Mouse (Mus musculus) stomach, postnatal 0 days (tissue): ENCODE results near the gene Trpm4. TPM values are rescaled to one million over a fixed set of nuclear protein-coding genes. Genes with fewer than 3 reads are reported as not detected.
A peak's percentile ranks its signal among the peaks of the same experiment; 100 is the strongest.

Experiments used
- ATAC-seq: fragments of 200-750 bp; cut with Nextera tagmentation; 2 replicates; pipeline ENCODE4 v1.8.0; 2017; ENCODE audit not compliant: low FRiP score, low TSS enrichment
- DNase-seq: peaks from one replicate; pipeline ENCODE4 v3.0.0-alpha.2; 2016; ENCODE audit warnings: low spot score
- H3K27ac ChIP-seq: fragments of 300-500 bp; sonication (generic); replicated peaks from 2 replicates; pipeline ENCODE4 v1.5.1; 2014; ENCODE audit warnings: mild to moderate bottlenecking, control low read depth
- H3K27me3 ChIP-seq: fragments of 300-500 bp; sonication (generic); 2 replicates; pipeline ENCODE4 v1.6.1; 2014; ENCODE audit warnings: low read length; ENCODE audit not compliant: control insufficient read depth, insufficient read depth
- H3K36me3 ChIP-seq: fragments of 300-500 bp; sonication (generic); 2 replicates; pipeline ENCODE4 v1.6.1; 2014; ENCODE audit warnings: low read length, mixed read lengths; ENCODE audit not compliant: control insufficient read depth, insufficient read depth
- H3K4me1 ChIP-seq: fragments of 300-500 bp; sonication (generic); replicated peaks from 2 replicates; pipeline ENCODE4 v1.6.1; 2014; ENCODE audit warnings: antibody characterized with exemption; ENCODE audit not compliant: control insufficient read depth, insufficient read depth
- H3K4me2 ChIP-seq: fragments of 300-500 bp; sonication (generic); replicated peaks from 2 replicates; pipeline ENCODE4 v1.6.1; 2014; ENCODE audit warnings: low read depth, mild to moderate bottlenecking, control low read depth, moderate library complexity
- H3K4me3 ChIP-seq: fragments of 300-500 bp; sonication (generic); 2 replicates; pipeline ENCODE4 v1.5.1; 2014; ENCODE audit warnings: low read depth, low read length, control low read depth
- H3K9ac ChIP-seq: fragments of 300-500 bp; sonication (generic); 2 replicates; pipeline ENCODE4 v1.6.1; 2014; ENCODE audit warnings: mild to moderate bottlenecking, low read length, control low read depth, mixed read lengths
- H3K9me3 ChIP-seq: fragments of 300-500 bp; sonication (generic); 2 replicates; pipeline ENCODE4 v1.6.1; 2016; ENCODE audit warnings: low read length; ENCODE audit not compliant: control insufficient read depth
- CTCF ChIP-seq: IDR thresholded peaks from 2 replicates; pipeline ENCODE4 v1.5.1; 2016; ENCODE audit warnings: antibody characterized with exemption, low read depth, mild to moderate bottlenecking, moderate library complexity
- EP300 ChIP-seq: optimal IDR thresholded peaks from 2 replicates; pipeline ENCODE3; 2016; ENCODE audit warnings: antibody characterized with exemption
- WGBS: fragments of 180-500 bp; shearing (Covaris S2); extraction: QIAGEN DNeasy Blood & Tissue Kit; methylation state at CpG from one replicate; pipeline ENCODE4 v1.1.7; 2014; 5-methylcytosine and 5-hydroxymethylcytosine counted together
- polyA plus RNA-seq: library from polyadenylated mRNA; unstranded; fragments of >200 nt; fragmentation: Nextera tagmentation; extraction: Ambion mirVana; gene quantifications from 2 replicates; pipeline ENCODE4 v1.2.1, GENCODE M21; 2015

The Trpm4 gene
- polyA plus RNA-seq = 22.7 and 23.7 TPM in 2 replicates

GRCm38 (mm10) chr7:45333431-45333982, at the start of gene Trpm4:
Trpm4 (minus strand) TSS chr7:45333780.
- TF ChIP-seq CTCF (no peak), EP300 (no peak)
- peak within 1 kb of the TSS; percentile 77 for H3K9ac ChIP-seq
- no peaks in the 10 kb centered on the region for H3K27me3 ChIP-seq
- H3K36me3 ChIP-seq = no peaks in the 10 kb centered on the region
- H3K4me3 ChIP-seq = peak within 1 kb of the TSS; percentile 71
- H3K4me2 ChIP-seq = peak within 1 kb of the TSS; percentile 84
- no peaks in the 10 kb centered on the region for H3K9me3 ChIP-seq
- peak; percentile 97 for DNase-seq
- peak; percentile 82 for ATAC-seq
- WGBS = under 1% methylated on average over 38 of the region's 38 CpGs
- H3K4me1 ChIP-seq = peaks cover 11% of the 10 kb centered on the region
- H3K27ac ChIP-seq = peak within 1 kb of the TSS; percentile 91

- no peaks in the 10 kb centered on the region for H3K4me1 ChIP-seq
- 96% methylated on average over 1 of the region's 1 CpGs for WGBS
- ATAC-seq (no peak), DNase-seq (no peak)
- H3K4me3 ChIP-seq = no peak overlapping the region
- no peak overlapping the region for H3K27ac ChIP-seq
- H3K9me3 ChIP-seq = no peaks in the 10 kb centered on the region
- no peak overlapping the region for H3K9ac ChIP-seq
- peaks cover 36% of the 10 kb centered on the region for H3K36me3 ChIP-seq
- H3K4me2 ChIP-seq = no peak overlapping the region
- H3K27me3 ChIP-seq = no peaks in the 10 kb centered on the region
- TF ChIP-seq EP300 (no peak), CTCF (no peak)
These were observed 42.5 kb upstream of the Trpm4 start for GRCm38 (mm10) chr7:45376057-45376456.

GRCm38 (mm10) chr7:45374620-45375019, 41.0 kb upstream of the Trpm4 start:
- 87% methylated on average over 8 of the region's 8 CpGs for WGBS
- Histone ChIP-seq H3K4me3 (no peak overlapping the region), H3K4me1 (no peaks in the 10 kb centered on the region), H3K9me3 (no peaks in the 10 kb centered on the region), H3K9ac (no peak overlapping the region), H3K27ac (no peak overlapping the region), H3K4me2 (no peak overlapping the region), H3K36me3 (peaks cover 29% of the 10 kb centered on the region), H3K27me3 (no peaks in the 10 kb centered on the region)
- ATAC-seq = no peak
- no peak for DNase-seq
- no peak for TF ChIP-seq EP300

GRCm38 (mm10) chr7:45372371-45372770, 38.8 kb upstream of the Trpm4 start:
- Histone ChIP-seq H3K27me3 (no peaks in the 10 kb centered on the region), H3K36me3 (peaks cover 20% of the 10 kb centered on the region), H3K27ac (no peak overlapping the region), H3K9ac (no peak overlapping the region), H3K4me3 (no peak overlapping the region), H3K4me1 (no peaks in the 10 kb centered on the region), H3K9me3 (no peaks in the 10 kb centered on the region), H3K4me2 (no peak overlapping the region)
- 77% methylated on average over 5 of the region's 5 CpGs for WGBS
- no peak for ATAC-seq
- DNase-seq = no peak
- TF ChIP-seq CTCF = no peak
- TF ChIP-seq EP300 = no peak

- no peaks in the 10 kb centered on the region for H3K9me3 ChIP-seq
- WGBS = 8% methylated on average over 28 of the region's 28 CpGs
- ATAC-seq = peak; percentile 79
- peak within 1 kb of the TSS; percentile 52 for H3K4me3 ChIP-seq
- H3K4me1 ChIP-seq = peaks cover 3% of the 10 kb centered on the region; the same call in 1 of the 2 replicates
- peak within 1 kb of the TSS; percentile 60 for H3K9ac ChIP-seq
- peak within 1 kb of the TSS; percentile 98 for H3K4me2 ChIP-seq
- no peak within 1 kb of the TSS for H3K27ac ChIP-seq
- TF ChIP-seq EP300 (no peak), CTCF (peak; percentile 38)
- H3K27me3 ChIP-seq = no peaks in the 10 kb centered on the region
- DNase-seq = peak; percentile 96
- peaks cover 5% of the 10 kb centered on the region for H3K36me3 ChIP-seq
These were observed 37.1 kb upstream of the Trpm4 start, which contains the start of gene Lin7b for GRCm38 (mm10) chr7:45370475-45371311. Lin7b (minus strand) TSS chr7:45370583.
